10 mouse cellular contexts compared by ENCODE assay signal in genomic region chr11:72130021-72130420, GRCm38 (mm10). TPM values are rescaled to one million over a fixed set of nuclear protein-coding genes. Genes with fewer than 3 reads are reported as not detected.
A peak's percentile ranks its signal among the peaks of the same experiment; 100 is the strongest.
DNase-seq lines count a peak whose midpoint lies in the region; ATAC-seq and TF ChIP-seq lines count a peak whose summit lies in the region.
"Had no signal": no experiment of that assay in that cellular context is flagged by ENCODE, and none has a peak within 500 bp of the region (broad histone marks: within the 10 kb centered on the region; RNA-seq: fewer than 3 reads in every experiment).

No protein-coding gene starts in this region.

- 8% methylated on average over 11 of the region's 11 CpGs for WGBS in heart, embryonic 10.5 days
- whole genome bisulfite sequencing in liver, postnatal 0 days (ENCODE audit: insufficient replicate concordance) = 12% methylated on average over 11 of the region's 11 CpGs
- 7% methylated on average over 11 of the region's 11 CpGs for WGBS in stomach, postnatal 0 days

- no peak for TF ChIP-seq CTCF in liver, postnatal 0 days (IDR thresholded peaks at IDR 0.05; ENCODE audit: low read depth)
- no peak for TF ChIP-seq CTCF in stomach, postnatal 0 days (IDR thresholded peaks at IDR 0.05; ENCODE audit: low read depth)

- no peaks in the 10 kb centered on the region for H3K36me3 ChIP-seq in heart, embryonic 10.5 days
- H3K36me3 ChIP-seq in liver, postnatal 0 days (replicated peaks; ENCODE audit: insufficient read depth, low read length) = no peaks in the 10 kb centered on the region
- H3K36me3 ChIP-seq in stomach, postnatal 0 days (ENCODE audit: control insufficient read depth, insufficient read depth, low read length) = no peaks in the 10 kb centered on the region
- H3K36me3 ChIP-seq: neural tube, embryonic 13.5 days had no signal

- peak; percentile 33 for DNase-seq in layer of hippocampus, adult 11-12 months (ENCODE audit: low spot score)
- DNase-seq in layer of hippocampus, postnatal 25 days (ENCODE audit: extremely low spot score in 1 of 2, low spot score in 1 of 2) = no peak
- peak; percentile 91 for DNase-seq in cerebellum, adult 9-11 months
- DNase-seq in heart, embryonic 10.5 days (ENCODE audit: low spot score) = peak; percentile 91
- DNase-seq in liver, postnatal 0 days = no peak
- DNase-seq in stomach, postnatal 0 days (ENCODE audit: low spot score) = peak; percentile 73

- peaks cover 38% of the 10 kb centered on the region for H3K27me3 ChIP-seq in heart, embryonic 10.5 days (ENCODE audit: insufficient read depth, poor library complexity, severe bottlenecking)
- peaks cover 29% of the 10 kb centered on the region for H3K27me3 ChIP-seq in liver, postnatal 0 days (ENCODE audit: insufficient read depth, low read length)
- H3K27me3 ChIP-seq in stomach, postnatal 0 days (ENCODE audit: control insufficient read depth, insufficient read depth, low read length) = no peaks in the 10 kb centered on the region
- H3K27me3 ChIP-seq: Patski had no signal

- no peak for ATAC-seq in liver, postnatal 0 days
- ATAC-seq in stomach, postnatal 0 days (ENCODE audit: low FRiP score, low TSS enrichment) = peak; percentile 77
- no peak for ATAC-seq in megakaryocyte progenitor cell, adult 5-6 weeks (replicated peaks; ENCODE audit: poor library complexity)
- ATAC-seq in inflammation-experienced regulatory T-cells, adult 6 months = no peak
- ATAC-seq: Patski had no signal

- no peaks in the 10 kb centered on the region for H3K9me3 ChIP-seq in heart, embryonic 10.5 days
- no peaks in the 10 kb centered on the region for H3K9me3 ChIP-seq in liver, postnatal 0 days (ENCODE audit: low read length)
- no peaks in the 10 kb centered on the region for H3K9me3 ChIP-seq in stomach, postnatal 0 days (ENCODE audit: control insufficient read depth, low read length)
- H3K9me3 ChIP-seq: neural tube, embryonic 13.5 days had no signal

- peak overlapping the region; percentile 13; the same call in 1 of the 2 replicates for H3K4me2 ChIP-seq in liver, postnatal 0 days (ENCODE audit: low read depth, low read length)
- peak overlapping the region; percentile 30; the same call in 1 of the 2 replicates for H3K4me2 ChIP-seq in stomach, postnatal 0 days (replicated peaks; ENCODE audit: low read depth)
- H3K4me2 ChIP-seq: neural tube, embryonic 13.5 days had no signal

- no peak for TF ChIP-seq EP300 in liver, postnatal 0 days (IDR thresholded peaks at IDR 0.05; ENCODE audit: low read depth)
- no peak for TF ChIP-seq EP300 in stomach, postnatal 0 days (optimal IDR thresholded peaks at IDR 0.05)

- H3K27ac ChIP-seq in heart, embryonic 10.5 days = peak overlapping the region; percentile 80
- no peak overlapping the region for H3K27ac ChIP-seq in liver, postnatal 0 days (ENCODE audit: low read depth)
- H3K27ac ChIP-seq in stomach, postnatal 0 days (replicated peaks) = peak overlapping the region; percentile 67
- H3K27ac ChIP-seq: neural tube, embryonic 13.5 days had no signal

- peaks cover 46% of the 10 kb centered on the region for H3K4me1 ChIP-seq in heart, embryonic 10.5 days
- no peaks in the 10 kb centered on the region for H3K4me1 ChIP-seq in liver, postnatal 0 days (ENCODE audit: insufficient read depth)
- peaks cover 17% of the 10 kb centered on the region for H3K4me1 ChIP-seq in stomach, postnatal 0 days (replicated peaks; ENCODE audit: control insufficient read depth, insufficient read depth)

- peak overlapping the region; percentile 34 for H3K4me3 ChIP-seq in heart, embryonic 10.5 days
- no peak overlapping the region for H3K4me3 ChIP-seq in liver, postnatal 0 days (ENCODE audit: low read depth, low read length)
- H3K4me3 ChIP-seq in stomach, postnatal 0 days (ENCODE audit: low read depth, low read length) = no peak overlapping the region
- H3K4me3 ChIP-seq: neural tube, embryonic 13.5 days had no signal

- no peak overlapping the region for H3K9ac ChIP-seq in liver, postnatal 0 days (replicated peaks)
- H3K9ac ChIP-seq in stomach, postnatal 0 days (ENCODE audit: low read length) = no peak overlapping the region
- H3K9ac ChIP-seq: neural tube, embryonic 13.5 days had no signal

RNA-seq across cellular contexts. Expression of gene Pitpnm3, which starts 5.6 kb away (rescaled TPM):
- 10 to 100 TPM; 25.0 to 27.9 TPM for total RNA-seq in layer of hippocampus, postnatal 25 days (2021)
- 0.09 and 0.20 TPM in 2 replicates for polyA plus RNA-seq in heart, embryonic 10.5 days (2016; fragmentation: Nextera tagmentation; extraction: Ambion mirVana)
- 0.02 TPM in 1 of 2 replicates, not detected in the other for polyA plus RNA-seq in liver, postnatal 0 days (2015; fragmentation: Nextera tagmentation; extraction: Ambion mirVana)
- 1.2 and 1.3 TPM in 2 replicates for polyA plus RNA-seq in stomach, postnatal 0 days (2015; fragmentation: Nextera tagmentation; extraction: Ambion mirVana)
- total RNA-seq in megakaryocyte progenitor cell, adult 5-6 weeks (2015) = not detected in 2 replicates
- total RNA-seq in megakaryocyte progenitor cell, adult 5-6 weeks (2017) = not detected in 2 replicates
- not detected for polyA plus RNA-seq in inflammation-experienced regulatory T-cells, adult 6 months (2017; shearing (Covaris generic))

Comparison
In these comparisons a context has a peak if more than half of its experiments do, and no peak if none do; other contexts are left out.
1. DNase-seq: peak in layer of hippocampus, adult 11-12 months (single experiment), cerebellum, adult 9-11 months (single experiment), heart, embryonic 10.5 days (single experiment) and stomach, postnatal 0 days (single experiment); none in layer of hippocampus, postnatal 25 days (0 of 2) and liver, postnatal 0 days (single experiment).